Mouse (Mus musculus): Measurements from ENCODE around the gene Pagr1b.

The Pagr1b gene

GRCm38 (mm10) chr7:126996449-126996848 is 19.8 kb downstream of the Pagr1b start:
- DNase-seq (ENCODE audit: low spot score) = no peak

DNA sequence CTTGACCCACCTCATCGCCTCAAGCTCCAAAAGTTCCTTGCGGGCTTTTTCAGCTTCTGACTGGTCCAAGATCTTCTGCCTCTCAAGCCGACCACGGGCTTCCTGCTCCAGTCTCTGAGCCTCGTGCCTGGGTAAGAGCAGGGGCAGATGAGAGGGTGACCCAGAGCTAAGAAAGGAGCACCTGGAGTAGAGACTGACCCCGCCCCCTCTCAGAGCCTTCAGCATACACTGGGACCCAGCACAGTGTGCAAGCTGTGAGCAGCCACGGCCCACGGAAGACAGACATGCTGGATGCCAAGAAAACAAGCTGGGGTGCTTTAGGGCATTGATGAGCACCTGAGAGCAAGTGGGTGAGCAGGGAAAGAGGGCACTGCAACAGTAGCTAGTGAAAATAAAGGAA is 27.5 kb downstream of the Pagr1b start:
- DNase-seq (ENCODE audit: low spot score) = no peak

DNA sequence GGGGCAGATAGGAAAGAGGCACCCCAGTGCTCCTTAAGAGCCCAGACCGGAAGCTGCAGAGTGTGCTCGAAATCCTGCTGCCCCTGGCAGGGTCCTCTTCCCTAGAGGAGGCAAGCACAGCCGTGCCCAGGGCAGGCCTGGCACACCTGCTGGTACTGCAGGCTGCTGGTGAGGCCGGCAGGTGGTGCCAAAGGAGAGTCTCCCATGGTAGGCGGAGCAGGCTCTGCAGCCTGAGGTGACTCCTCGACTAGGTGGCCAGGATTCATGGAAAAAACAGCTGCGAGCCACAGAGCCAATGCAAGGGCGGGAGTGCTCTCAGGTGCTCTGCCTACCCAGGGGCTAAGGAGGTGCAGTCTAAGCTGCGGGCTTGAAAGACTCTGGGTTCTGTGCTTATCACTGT is 30.0 kb downstream of the Pagr1b start:
- no peak for DNase-seq (ENCODE audit: low spot score)

- no peak for DNase-seq (ENCODE audit: low spot score)
These were observed 31.4 kb downstream of the Pagr1b start for GRCm38 (mm10) chr7:126984667-126985444.

- no peak for DNase-seq (ENCODE audit: low spot score)
These were observed 33.2 kb downstream of the Pagr1b start for GRCm38 (mm10) chr7:126983113-126983512.

- no peak for DNase-seq (ENCODE audit: low spot score)
These were observed 34.2 kb downstream of the Pagr1b start for GRCm38 (mm10) chr7:126982054-126982453.

DNA sequence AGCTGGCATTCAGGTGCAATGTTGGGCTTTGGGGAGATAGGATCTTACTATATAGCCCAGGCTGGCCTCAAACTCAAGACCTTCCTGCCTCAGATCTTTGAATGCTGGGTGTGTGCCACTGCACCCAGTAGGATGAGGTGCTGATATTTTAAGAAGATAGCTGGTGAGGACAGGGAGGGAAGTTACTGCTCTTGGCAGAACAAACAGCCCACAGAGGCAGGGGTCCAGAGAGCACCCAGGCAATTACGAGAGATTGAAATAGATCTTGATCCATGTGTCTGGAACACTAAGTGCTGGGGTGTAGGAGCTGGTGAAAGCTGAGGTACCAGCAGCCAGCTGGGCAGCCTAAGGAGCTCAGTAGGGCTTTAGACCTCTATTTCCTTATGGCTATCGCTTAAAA is 34.7 kb downstream of the Pagr1b start:
- DNase-seq (ENCODE audit: low spot score) = no peak

DNA sequence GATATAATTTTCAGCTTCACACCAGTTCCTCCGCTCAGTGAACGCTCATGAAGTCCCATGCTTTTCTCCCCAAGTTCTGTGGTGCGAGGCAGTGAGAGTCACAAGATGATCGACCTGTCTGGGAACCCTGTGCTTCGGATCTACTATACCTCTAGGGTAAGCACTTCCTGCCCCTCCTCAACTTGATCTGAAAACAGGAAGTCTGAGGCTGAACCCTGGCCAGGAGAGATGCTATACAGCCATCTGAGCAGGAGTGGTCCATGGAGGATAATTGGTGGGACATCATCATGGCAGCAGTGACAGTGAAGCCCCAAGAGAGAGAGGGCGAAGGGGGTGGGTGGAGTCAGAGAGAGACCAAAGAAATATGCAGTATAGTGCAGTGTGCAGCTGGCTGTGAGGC is 37.4 kb downstream of the Pagr1b start:
- no peak for DNase-seq (ENCODE audit: low spot score)

DNA sequence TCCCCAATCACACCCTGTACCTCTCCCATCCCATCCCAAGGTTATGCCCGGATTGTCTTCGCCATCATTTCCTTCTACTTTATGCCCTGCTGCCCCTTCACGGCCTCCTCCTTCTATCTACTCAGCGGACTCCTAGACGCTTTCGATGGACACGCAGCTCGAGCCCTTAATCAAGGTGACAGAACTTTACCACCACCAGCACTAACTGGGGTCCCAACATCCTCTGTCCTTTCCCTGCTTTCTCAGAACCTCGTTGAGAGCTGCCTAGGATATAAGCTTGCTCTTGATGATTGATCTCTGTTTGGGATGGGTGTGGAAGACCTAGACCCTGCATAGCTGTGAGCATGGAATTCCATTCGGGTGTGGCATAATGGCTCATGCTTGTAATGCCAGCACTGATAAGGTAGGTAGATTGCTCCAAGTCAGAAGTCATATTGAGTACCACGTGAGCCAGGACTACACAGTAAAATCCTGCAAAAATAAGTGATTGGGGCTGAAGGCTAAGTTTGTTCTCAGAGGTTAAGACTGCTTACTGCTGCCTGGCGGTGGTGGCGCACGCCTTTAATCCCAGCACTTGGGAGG is 39.3 kb downstream of the Pagr1b start:
- DNase-seq (ENCODE audit: low spot score) = no peak

DNA sequence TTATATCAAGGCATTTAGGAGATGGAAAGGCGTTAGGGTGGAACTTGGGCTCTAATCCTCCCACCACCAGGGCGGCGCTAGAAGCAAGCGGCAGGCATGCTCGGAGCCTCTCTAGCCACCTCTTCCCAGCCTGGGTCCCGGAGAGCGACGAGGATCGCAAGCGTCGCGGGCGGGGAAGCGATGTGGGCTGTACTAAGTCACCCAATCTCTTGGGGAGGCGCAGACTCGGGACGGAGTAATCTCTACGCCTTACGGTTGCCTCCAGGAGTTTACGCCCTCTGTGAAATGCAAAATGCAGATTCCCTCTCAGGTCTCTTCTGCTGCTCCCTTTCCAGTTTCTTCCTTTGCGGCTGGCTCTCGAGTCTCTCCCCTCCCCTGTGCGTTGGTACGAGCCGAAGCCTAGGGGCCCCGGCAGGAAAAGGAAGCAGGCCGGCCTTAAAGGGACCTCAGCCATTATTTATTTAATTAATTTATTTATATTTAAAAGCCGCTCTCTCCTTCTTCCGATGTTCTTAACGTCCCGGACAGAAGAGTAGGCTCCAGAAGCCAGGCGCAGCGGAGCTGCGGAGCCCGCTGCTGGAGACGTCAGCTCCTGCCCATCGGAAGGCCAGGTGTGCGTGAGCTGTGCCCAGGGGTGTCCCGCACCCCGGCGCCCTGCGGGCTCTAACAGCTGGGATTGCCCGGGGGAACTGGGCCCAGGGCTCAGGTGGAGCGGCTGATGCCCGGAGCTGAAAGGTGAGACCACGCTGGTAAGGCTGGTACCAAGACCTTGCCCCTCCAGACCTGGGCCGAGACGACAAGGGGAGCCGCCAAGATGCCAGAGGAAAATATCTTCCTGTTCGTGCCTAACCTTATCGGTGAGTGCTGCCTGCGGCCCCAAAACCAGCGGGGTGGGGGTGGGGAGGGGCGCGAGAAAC is 40.1 kb downstream of the Pagr1b start, which contains the start of gene Cdiptos:
Cdiptos (minus strand) TSS at position 149 of the 917 bp plus-strand sequence.
- DNase-seq (ENCODE audit: low spot score) = peak; percentile 99

DNA sequence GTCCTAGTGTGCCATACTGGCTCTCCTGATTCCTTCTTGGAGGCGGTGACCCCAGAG is 40.6 kb downstream of the Pagr1b start, which contains the start of gene Cdipt:
Cdipt (plus strand) TSS at position 22 of the 57 bp plus-strand sequence.
- no peak for DNase-seq (ENCODE audit: low spot score)

DNA sequence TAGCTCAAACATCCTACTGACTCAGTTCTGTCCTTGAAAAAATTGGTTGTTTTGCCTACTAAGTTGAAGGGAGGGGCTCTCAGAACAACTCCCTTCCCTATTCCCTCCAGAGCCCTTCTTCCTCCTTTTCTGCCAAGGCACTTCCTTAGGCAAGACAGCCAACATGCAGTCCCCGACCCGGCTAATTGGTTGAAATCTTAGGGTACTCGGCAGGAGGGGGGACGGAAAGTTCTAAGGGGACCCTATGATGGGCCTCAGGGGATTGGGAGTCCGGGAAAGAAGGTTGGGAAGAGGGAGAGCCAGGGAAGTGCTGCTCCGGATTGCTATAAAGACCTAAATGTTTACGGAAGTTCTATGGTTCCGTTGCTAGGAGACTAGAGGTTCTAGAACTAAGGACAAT is 40.8 kb downstream of the Pagr1b start:
- DNase-seq (ENCODE audit: low spot score) = no peak

GRCm38 (mm10) chr7:126967361-126967760 is 48.9 kb downstream of the Pagr1b start:
- no peak for DNase-seq (ENCODE audit: low spot score)

GRCm38 (mm10) chr7:126965568-126965967 is 50.7 kb downstream of the Pagr1b start:
- no peak for DNase-seq (ENCODE audit: low spot score)

- DNase-seq (ENCODE audit: low spot score) = peak; percentile 77
These were observed 52.6 kb downstream of the Pagr1b start for GRCm38 (mm10) chr7:126963548-126964286.

DNA sequence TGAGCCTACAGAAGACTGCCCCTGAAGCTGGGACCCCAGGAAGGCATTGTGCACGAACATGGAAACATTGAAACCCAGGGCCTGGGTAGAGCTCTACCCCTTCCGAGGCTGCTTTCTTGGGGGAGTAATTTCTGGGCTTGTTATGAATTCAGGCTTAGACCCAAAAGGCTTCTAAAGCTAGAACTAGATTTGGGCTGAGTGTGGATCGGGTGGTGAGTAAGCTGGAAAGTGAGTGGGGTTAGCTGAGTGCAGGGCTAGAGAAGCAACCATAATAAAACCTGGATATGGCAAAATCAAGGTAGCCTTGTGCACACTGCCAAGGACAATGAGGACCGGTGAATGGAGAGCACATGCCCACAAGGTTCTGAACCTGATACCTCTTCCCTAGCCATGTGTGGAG is 54.3 kb downstream of the Pagr1b start:
- DNase-seq (ENCODE audit: low spot score) = no peak

- DNase-seq (ENCODE audit: low spot score) = no peak
These were observed 55.2 kb downstream of the Pagr1b start for GRCm38 (mm10) chr7:126961095-126961494.

DNA sequence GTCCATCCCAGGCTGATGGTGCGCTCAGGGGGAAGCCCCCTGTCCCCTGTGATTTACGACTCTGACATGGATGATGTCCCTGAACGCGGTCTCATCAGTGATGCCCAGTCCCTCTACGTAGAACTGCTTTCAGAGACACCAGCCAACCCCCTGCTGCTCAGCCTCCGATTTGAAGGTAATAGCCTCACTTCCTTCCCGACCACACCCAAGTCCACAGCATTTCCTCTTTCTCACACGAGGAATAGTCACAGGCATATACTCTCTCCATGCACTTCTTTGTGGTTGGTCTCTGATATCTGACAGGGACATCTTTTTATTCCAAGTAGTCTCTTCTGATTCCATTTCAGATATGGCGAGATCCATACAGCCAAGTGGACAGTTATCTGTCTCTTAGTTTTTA is 56.5 kb downstream of the Pagr1b start:
- DNase-seq (ENCODE audit: low spot score) = no peak

DNA sequence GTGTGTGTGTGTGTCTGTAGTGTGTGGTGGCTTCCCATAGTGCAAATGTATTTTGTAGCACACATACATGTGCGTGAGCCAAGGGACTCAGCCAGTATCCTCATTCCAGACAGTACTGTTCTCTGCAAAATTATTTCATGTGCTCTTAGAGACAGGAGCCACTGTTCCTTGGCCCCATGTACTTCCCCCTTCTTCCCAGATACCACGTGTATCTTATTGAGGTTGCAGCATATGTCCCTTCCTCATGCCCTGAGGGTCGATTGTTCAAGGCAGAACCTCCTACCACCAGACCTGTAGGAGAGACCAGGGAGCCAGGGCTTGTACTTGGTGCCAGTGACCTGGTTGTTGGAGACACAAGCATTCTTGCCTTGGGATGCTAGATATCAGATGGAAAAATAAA is 61.2 kb downstream of the Pagr1b start:
- no peak for DNase-seq (ENCODE audit: low spot score)

DNA sequence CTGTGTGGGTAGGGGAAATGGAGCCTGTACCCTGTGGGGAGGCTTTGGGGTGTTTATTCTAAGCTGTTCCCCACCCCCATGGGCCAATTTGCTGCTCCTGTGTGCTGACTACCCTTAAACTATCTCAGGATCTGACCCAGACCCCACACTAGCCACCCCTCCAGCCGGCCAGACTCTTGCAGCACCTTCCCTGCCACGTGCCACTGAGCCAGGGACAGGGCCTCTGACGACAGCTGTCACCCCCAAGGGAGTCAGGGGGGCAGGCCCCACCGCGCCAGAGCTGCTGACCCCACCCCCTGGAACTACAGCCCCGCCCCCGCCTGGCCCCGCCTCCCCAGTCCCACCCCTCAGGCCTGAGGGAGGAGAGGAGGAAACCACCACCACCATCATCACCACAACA is 63.6 kb downstream of the Pagr1b start:
- DNase-seq (ENCODE audit: low spot score) = no peak

- no peak for DNase-seq (ENCODE audit: low spot score)
These were observed 64.5 kb downstream of the Pagr1b start for GRCm38 (mm10) chr7:126951741-126952140.
